Mouse (Mus musculus) hindbrain, embryonic 11.5 days (tissue): ENCODE measurements at regions not wholly inside any gene's neighbourhood (a gene's known extent, or its start where the extent isn't known, plus 50 kb on each side); places are given as distances from the start of the nearest gene placed in this dataset.

Experiments
- ATAC-seq: fragments of 200-750 bp; cut with Nextera tagmentation; 2 replicates; pipeline ENCODE4 v1.8.0; 2017; ENCODE audit warnings: mild to moderate bottlenecking, moderate TSS enrichment, moderate library complexity; ENCODE audit not compliant: low FRiP score
- DNase-seq: peaks from one replicate; pipeline ENCODE4 v3.0.0-alpha.2; 2015; ENCODE audit warnings: low spot score
- H3K27ac ChIP-seq: fragments of 300-500 bp; sonication (generic); 2 replicates; pipeline ENCODE4 v1.5.1; 2014; ENCODE audit warnings: mild to moderate bottlenecking, low read depth, low read length
- H3K27me3 ChIP-seq: fragments of 300-500 bp; sonication (generic); 2 replicates; pipeline ENCODE4 v1.6.1; 2014; ENCODE audit warnings: mild to moderate bottlenecking, low read length, moderate library complexity, mixed read lengths; ENCODE audit not compliant: control insufficient read depth, insufficient read depth
- H3K36me3 ChIP-seq: fragments of 300-500 bp; sonication (generic); 2 replicates; pipeline ENCODE4 v1.6.1; 2014; ENCODE audit warnings: mild to moderate bottlenecking, low read length, moderate library complexity, mixed read lengths; ENCODE audit not compliant: control insufficient read depth, insufficient read depth
- H3K4me1 ChIP-seq: fragments of 300-500 bp; sonication (generic); replicated peaks from 2 replicates; pipeline ENCODE4 v1.6.1; 2014; ENCODE audit warnings: low read length, mixed read lengths; ENCODE audit not compliant: control insufficient read depth, insufficient read depth
- H3K4me2 ChIP-seq: fragments of 300-500 bp; sonication (generic); replicated peaks from 2 replicates; pipeline ENCODE4 v1.6.1; 2014; ENCODE audit warnings: mild to moderate bottlenecking, low read depth, low read length
- H3K4me3 ChIP-seq: fragments of 300-500 bp; sonication (generic); 2 replicates; pipeline ENCODE4 v1.5.1; 2014; ENCODE audit warnings: low read depth, low read length
- H3K9ac ChIP-seq: fragments of 300-500 bp; sonication (generic); 2 replicates; pipeline ENCODE4 v1.6.1; 2014; ENCODE audit warnings: low read depth, low read length
- H3K9me3 ChIP-seq: fragments of 300-500 bp; sonication (generic); 2 replicates; pipeline ENCODE4 v1.6.1; 2016; ENCODE audit warnings: low read length; ENCODE audit not compliant: control insufficient read depth
- WGBS: fragments of 180-500 bp; shearing (Covaris S2); extraction: QIAGEN DNeasy Blood & Tissue Kit; methylation state at CpG from one replicate; pipeline ENCODE4 v1.1.7; 2014; 5-methylcytosine and 5-hydroxymethylcytosine counted together

DNA sequence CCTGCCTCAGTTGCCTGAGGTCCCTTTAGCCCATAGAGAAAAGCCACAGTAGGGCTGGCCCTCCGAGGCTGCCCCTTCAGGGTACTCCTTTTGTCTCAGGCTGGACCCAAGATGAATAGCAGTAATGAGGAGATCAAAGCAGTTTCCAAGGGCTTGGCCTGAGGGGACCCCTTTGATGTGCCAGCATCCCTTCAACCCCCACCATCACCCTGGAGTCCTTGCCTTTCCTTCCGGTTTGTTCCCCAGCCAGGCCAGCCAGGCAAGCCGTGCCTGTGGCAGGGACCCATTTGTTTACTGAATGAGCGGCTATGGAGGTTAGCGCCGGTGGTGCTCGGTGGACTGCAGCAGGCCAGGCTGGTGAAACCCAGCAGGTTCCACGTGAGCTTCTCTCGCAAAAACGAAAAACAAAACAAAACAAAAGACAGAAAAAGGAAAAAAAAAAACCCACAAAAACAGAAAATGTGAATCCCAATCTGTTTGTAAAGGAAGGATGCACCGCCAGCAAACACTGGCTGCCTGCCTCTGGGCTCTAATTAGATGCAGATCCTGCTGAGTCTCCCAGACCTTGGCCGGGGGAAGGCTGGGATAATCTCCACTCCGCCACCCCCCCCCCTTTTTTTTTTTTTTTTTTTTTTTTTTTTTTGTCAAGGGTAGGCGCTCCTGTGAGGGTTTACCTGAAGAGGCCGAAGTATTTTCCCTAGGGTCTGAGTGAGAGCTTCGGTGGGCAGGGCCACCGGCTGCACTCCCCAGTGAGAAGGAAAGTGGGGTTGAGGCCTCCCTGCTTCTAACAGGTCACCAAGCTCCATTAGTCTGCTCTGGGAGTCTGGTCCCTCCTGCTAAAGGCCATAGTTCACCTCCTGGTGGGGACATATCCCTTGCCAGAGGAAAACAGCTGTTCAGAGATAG, 127.8 kb upstream of the Bcor start:
- no peaks in the 10 kb centered on the region for H3K4me1 ChIP-seq
- H3K36me3 ChIP-seq = no peaks in the 10 kb centered on the region
- H3K4me3 ChIP-seq = no peak overlapping the region
- H3K27ac ChIP-seq = no peak overlapping the region
- no peak overlapping the region for H3K4me2 ChIP-seq
- no peak overlapping the region for H3K9ac ChIP-seq
- peaks cover 5% of the 10 kb centered on the region; the same call in 1 of the 2 replicates for H3K27me3 ChIP-seq
- no peaks in the 10 kb centered on the region for H3K9me3 ChIP-seq
- peak; percentile 24 for DNase-seq
- ATAC-seq = no peak; the same call in 1 of the 2 replicates
- WGBS = 10% methylated on average over 15 of the region's 17 CpGs

DNA sequence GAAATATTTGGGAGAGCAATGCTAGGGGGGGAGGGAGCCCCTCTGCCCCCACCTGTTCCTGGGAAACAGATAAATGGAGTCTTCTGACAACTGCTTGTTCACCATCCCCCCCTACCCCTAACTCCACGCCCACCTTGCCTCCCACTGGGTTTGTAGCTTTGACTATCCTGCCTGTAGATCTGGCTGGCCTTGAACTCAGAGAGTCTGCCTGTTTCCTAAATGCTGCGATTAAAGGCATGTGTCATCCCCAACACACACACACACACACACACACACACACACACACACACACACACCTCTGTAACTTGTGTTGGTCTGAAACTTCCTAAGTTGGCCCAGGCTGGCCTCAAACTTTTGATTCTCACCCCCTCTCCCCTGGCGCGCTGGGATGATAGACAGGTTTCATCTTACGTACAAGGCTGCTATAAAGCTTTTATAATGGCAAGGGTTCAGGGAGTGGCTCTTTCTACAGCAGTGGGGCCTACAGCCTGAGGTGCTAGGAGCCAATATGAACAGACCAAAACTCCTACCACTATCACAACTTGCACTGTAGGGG, 128.5 kb upstream of the Bcor start:
- WGBS = 19% methylated on average over 5 of the region's 5 CpGs
- Histone ChIP-seq H3K9ac (no peak overlapping the region), H3K36me3 (no peaks in the 10 kb centered on the region), H3K27me3 (peaks cover 5% of the 10 kb centered on the region; the same call in 1 of the 2 replicates), H3K4me2 (no peak overlapping the region), H3K4me1 (0 out of 2 replicates have a peak, but pooled peaks cover 2% of the 10 kb centered on the region), H3K9me3 (no peaks in the 10 kb centered on the region), H3K4me3 (no peak overlapping the region), H3K27ac (no peak overlapping the region)
- no peak for DNase-seq
- ATAC-seq = no peak

DNA sequence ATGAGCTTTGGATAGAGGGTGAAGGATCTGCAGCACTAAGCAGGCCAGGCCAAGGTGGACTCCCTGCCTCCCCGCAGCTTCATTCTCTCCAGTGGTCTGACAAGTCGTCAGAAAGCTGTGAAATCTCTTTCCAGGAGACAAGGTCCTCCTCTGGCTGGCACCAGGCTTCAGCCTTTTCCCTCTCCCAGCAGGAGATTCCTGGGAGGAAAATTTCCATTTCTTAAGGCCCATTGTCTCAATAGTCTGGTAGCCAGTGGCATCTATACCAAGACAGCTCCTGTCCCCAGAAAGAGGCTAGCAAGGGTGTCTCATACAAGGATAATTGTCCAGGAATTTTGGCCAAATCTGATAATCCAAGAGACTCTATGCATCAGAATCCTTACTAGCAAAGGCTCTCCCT, 133.0 kb upstream of the Bcor start:
- H3K4me3 ChIP-seq = no peak overlapping the region

DNA sequence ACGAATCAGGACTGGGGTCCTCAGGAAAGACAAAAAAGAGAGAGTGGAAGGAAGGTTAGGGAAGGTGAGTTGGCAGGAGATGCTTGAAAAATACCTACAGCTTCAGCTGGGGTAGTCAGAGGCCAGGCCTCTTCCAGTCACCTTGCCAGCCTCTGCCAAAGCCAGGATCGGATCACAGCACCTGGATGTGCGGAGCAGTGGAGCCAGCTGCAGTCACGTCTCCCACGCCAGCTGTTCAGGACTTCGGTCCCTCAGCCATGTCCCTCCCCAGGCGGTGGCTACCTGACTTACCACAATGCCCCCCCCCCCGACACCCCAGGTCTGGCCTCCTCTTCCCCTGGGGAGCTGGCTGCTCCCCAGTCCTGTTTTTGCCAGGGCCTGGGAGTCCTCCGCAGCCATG, 134.3 kb upstream of the Bcor start:
- ATAC-seq (no peak), DNase-seq (no peak)
- Histone ChIP-seq H3K4me3 (no peak overlapping the region), H3K9me3 (no peaks in the 10 kb centered on the region), H3K4me2 (no peak overlapping the region), H3K36me3 (no peaks in the 10 kb centered on the region), H3K9ac (no peak overlapping the region), H3K27ac (no peak overlapping the region), H3K4me1 (0 out of 2 replicates have a peak, but pooled peaks cover 2% of the 10 kb centered on the region), H3K27me3 (no peaks in the 10 kb centered on the region)
- 58% methylated on average over 9 of the region's 9 CpGs for WGBS

More for the DNA sequence above, 133.0 kb upstream of the Bcor start:
- H3K36me3 ChIP-seq = no peaks in the 10 kb centered on the region
- no peaks in the 10 kb centered on the region for H3K9me3 ChIP-seq
- 0 out of 2 replicates have a peak, but pooled peaks cover 2% of the 10 kb centered on the region for H3K4me1 ChIP-seq
- no peak overlapping the region for H3K27ac ChIP-seq
- H3K9ac ChIP-seq = no peak overlapping the region
- ATAC-seq (no peak), DNase-seq (no peak)
- H3K27me3 ChIP-seq = no peaks in the 10 kb centered on the region
- WGBS = 7% methylated on average over 2 of the region's 2 CpGs
- no peak overlapping the region for H3K4me2 ChIP-seq

DNA sequence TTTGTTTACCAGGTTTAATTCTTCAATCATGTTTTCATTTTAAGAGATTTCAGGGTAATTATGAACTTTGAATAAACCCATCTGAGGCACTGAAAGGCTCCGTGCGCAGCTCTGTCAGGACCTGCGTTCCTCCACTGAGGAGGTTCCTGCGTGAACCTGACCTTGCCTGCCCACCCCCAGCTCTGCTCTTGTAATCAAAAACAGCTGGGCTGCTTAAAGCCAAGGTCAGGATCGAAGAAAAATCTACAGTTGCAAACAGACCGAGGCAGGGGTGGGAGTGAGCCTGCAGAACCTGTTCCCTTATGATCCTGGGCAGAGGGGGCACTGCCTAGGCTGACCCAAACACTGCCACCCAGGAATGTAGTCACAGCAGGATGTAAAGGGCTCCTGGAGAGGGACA, 134.8 kb upstream of the Bcor start:
- Histone ChIP-seq H3K36me3 (no peaks in the 10 kb centered on the region), H3K27me3 (no peaks in the 10 kb centered on the region), H3K27ac (no peak overlapping the region), H3K9me3 (no peaks in the 10 kb centered on the region), H3K4me3 (no peak overlapping the region), H3K9ac (no peak overlapping the region), H3K4me2 (no peak overlapping the region), H3K4me1 (0 out of 2 replicates have a peak, but pooled peaks cover 2% of the 10 kb centered on the region)
- no peak for DNase-seq
- WGBS = 42% methylated on average over 6 of the region's 6 CpGs
- ATAC-seq = no peak

DNA sequence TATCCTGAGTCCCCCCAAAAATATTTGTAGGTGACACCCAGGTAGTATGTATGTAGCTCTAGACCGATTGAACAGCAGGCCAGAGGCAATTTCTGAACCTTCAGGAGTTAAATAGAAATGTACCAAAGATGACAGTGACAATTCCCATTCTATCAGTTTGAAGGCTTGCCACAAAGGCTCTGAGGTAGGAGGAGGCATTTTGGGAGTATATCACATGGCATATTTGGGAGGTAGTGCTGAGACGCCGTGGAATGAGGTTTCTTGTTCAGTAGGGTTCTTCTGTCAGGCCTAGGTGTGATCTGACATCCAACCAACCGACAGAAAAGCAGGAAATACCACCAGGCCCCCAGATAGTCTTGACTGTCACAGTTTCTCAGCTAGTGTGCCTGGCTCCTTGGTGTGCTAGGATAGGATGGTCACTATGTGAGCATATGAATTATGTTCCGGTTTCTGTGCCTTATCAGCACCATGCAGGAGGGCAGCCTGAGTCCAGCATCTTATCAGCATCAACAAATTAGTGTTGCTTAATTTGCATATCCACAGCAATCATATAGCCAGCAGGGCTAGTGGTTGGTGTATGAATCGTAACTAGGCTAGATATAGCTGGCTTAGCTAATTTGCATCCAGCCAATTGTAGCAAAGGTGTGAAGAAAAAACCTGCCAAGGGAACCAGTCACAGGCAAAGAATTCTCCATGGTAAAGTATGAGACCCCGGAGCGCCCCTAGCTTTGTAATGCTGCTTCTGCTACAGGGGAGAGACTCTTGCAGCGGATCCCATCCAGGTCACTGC, 136.3 kb upstream of the Bcor start:
- H3K4me2 ChIP-seq = no peak overlapping the region
- 75% methylated on average over 9 of the region's 9 CpGs for WGBS
- ATAC-seq = no peak

DNA sequence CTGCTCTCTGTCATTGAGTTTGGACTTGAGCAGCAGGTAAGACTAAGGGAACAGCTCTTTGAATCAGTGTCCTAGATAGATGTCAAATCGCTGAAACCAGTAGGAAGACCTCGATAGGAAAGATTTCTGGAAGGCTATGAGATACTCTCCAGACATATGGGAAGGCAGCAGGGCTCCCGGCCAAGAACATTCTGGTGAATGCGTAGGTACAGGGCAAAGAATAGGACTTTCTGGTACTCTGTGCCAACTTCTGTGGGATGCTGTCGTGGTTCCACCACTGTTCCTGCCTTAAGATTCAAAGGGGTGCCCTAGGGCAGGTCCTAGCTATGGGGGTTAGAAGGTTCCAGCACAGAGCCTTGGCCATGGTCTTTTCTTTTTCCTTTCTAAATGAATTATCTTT, 138.5 kb upstream of the Bcor start:
- 86% methylated on average over 5 of the region's 5 CpGs for WGBS
- no peak for ATAC-seq

More for the DNA sequence above, 136.3 kb upstream of the Bcor start:
- DNase-seq = no peak
- Histone ChIP-seq H3K36me3 (no peaks in the 10 kb centered on the region), H3K9ac (no peak overlapping the region), H3K9me3 (no peaks in the 10 kb centered on the region), H3K4me3 (no peak overlapping the region), H3K27me3 (no peaks in the 10 kb centered on the region), H3K4me1 (0 out of 2 replicates have a peak, but pooled peaks cover 2% of the 10 kb centered on the region), H3K27ac (no peak overlapping the region)

DNA sequence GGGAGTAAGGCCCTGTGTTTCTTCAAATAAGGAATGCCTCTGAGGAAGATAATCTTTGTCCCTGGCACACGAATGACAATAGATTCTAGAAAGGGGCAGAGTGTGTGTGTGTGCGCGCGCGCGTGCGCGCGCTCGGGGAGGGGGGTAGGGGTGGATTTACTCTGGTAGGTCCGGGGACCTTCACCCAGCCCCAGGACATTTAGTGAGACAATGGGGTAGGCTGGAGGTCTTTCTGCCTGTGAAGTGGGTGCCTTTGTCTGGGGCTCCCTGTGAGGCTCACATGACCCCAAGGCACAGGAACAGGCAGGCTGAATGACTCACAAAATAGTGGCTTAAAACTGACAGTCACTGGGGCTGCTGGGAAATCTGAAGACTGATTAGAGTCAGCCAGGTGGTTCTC, 139.1 kb upstream of the Bcor start:
- Histone ChIP-seq H3K4me2 (no peak overlapping the region), H3K9me3 (no peaks in the 10 kb centered on the region), H3K27ac (no peak overlapping the region), H3K4me1 (no peaks in the 10 kb centered on the region), H3K36me3 (no peaks in the 10 kb centered on the region), H3K4me3 (no peak overlapping the region), H3K9ac (no peak overlapping the region), H3K27me3 (no peaks in the 10 kb centered on the region)
- ATAC-seq (no peak), DNase-seq (no peak)
- WGBS = 77% methylated on average over 11 of the region's 11 CpGs

More for the DNA sequence above, 138.5 kb upstream of the Bcor start:
- Histone ChIP-seq H3K4me3 (no peak overlapping the region), H3K36me3 (no peaks in the 10 kb centered on the region), H3K9ac (no peak overlapping the region), H3K9me3 (no peaks in the 10 kb centered on the region), H3K4me2 (no peak overlapping the region), H3K27me3 (no peaks in the 10 kb centered on the region), H3K27ac (no peak overlapping the region), H3K4me1 (no peaks in the 10 kb centered on the region)
- DNase-seq = no peak
